Mouse (Mus musculus) spleen, postnatal 4 days (tissue): ENCODE results near the gene Olfr1354.
"Not testable (repeated sequence)": the region's sequence is repeated elsewhere in the genome, so short reads cannot be mapped to it uniquely, and the experiment has no call there.

Experiments
- DNase-seq, 2 experiments: peaks; one replicate each; pipeline ENCODE4 v3.0.0; 2022; ENCODE audit warnings: low spot score in 2 of 2

Gene Olfr1354

DNA sequence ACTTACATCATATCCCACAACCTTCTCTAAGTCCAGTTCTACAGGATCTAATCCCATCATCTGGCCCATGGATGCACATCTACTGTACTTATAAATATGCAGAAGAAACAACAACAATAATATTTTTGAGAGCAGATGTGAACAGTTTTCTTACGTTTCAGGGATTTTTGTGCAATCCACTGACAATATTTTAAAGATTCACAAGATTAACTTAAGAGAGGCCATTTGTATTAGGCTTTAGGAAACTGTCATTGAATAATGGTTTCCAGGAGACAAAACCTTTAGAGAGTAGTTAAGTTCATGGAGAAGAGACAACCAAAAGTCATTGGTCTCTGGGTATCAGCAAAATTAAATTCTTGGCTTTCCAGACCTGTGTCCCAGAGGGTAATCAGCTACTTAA, at the start of gene Olfr1354:
Gene Olfr1354 (plus strand): TSS at position 301 of the 400 bp plus-strand sequence.
- not testable (repeated sequence) for DNase-seq

DNA sequence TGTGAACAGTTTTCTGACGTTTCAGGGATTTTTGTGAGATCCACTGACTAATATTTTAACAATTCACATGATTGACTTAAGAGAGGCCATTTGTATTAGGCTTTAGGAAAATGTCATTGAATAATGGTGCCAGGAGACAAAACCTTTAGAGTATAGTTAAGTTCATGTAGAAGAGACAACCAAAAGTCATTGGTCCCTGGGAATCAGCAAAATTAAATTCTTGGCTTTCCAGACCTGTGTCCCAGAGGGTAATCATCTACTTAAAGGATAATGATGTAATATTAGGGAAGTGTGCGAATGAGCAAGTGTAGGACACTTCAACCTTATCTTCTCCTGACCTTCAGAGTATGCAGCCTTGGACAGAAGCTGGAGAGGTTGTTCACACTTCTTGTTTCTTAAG, 37.7 kb upstream of the Olfr1354 start, which contains the start of gene Olfr1355:
Gene Olfr1355 (plus strand): TSS at position 301 of the 400 bp plus-strand sequence.
- DNase-seq = no peak

DNA sequence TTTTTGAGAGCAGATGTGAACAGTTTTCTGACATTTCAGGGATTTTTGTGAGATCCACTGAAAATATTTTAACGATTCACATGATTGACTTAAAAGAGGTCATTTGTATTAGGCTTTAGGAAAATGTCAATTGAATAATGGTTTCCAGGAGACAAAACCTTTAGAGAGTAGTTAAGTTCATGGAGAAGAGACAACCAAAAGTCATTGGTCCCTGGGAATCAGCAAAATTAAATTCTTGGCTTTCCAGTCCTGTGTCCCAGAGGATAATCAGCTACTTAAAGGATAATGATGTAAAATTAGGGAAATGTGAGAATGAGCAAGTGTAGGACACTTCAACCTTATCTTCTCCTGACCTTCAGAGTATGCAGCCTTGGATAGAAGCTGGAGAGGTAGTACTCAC, 37.4 kb downstream of the Olfr1354 start, which contains the start of gene Olfr8:
Gene Olfr8 (plus strand): TSS at position 301 of the 400 bp plus-strand sequence.
- not testable (repeated sequence) for DNase-seq

DNA sequence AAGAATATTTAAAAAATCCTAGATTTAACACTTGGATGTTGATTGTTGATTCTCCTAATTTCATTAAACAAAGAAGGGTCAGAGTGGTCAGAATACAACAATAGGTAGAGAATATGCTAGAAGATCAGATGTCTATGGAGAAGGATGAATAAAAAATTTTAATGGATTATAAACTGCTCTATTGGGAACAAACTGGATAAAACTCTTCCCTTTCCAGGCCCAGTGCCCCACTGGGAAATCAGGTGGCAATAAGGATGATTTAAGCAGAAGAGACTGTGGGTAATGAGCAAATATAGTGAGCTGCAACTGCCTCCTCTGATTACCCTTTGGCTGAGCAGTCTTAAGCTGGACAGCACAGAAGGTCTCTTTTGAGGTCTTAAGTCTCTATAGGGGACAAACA, 50.0 kb downstream of the Olfr1354 start, which contains the start of gene Olfr1353:
Gene Olfr1353 (plus strand): TSS at position 301 of the 400 bp plus-strand sequence.
- not testable (repeated sequence) for DNase-seq
